Mouse (Mus musculus) heart, postnatal 0 days (tissue): ENCODE results near the gene Gnb3.

Experiments
- CTCF ChIP-seq: IDR thresholded peaks from 2 replicates; pipeline ENCODE4 v1.5.1; 2016; ENCODE audit warnings: antibody characterized with exemption, control low read depth, low read depth
- EP300 ChIP-seq: IDR thresholded peaks from 2 replicates; pipeline ENCODE4 v1.6.1; 2016; ENCODE audit warnings: antibody characterized with exemption, low read depth

DNA sequence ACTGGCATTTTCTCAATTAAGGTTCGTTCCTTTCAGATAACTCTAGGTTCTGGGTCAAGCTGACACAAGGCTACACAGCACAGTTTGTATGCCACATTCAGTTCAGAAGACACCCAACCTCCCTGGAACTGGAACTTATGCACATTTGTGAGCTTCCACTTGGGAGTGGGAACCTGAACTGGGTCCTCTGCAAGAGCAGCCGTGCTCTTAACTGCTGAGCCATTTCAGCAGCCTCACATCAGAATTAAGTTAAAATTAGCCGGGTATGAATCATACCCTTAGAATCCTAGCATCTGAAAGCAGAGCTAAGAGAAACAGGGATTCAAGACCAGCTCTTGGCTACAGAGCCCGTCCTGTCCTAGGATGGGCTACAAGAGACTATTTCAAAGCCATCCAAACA lies 32.7 kb downstream of the Gnb3 start:
- TF ChIP-seq EP300 (no peak), CTCF (no peak)
